Mouse (Mus musculus): ENCODE measurements around the gene Tipin. TPM values are rescaled to one million over a fixed set of nuclear protein-coding genes. Genes with fewer than 3 reads are reported as not detected.

Tipin gene
- total RNA-seq, 2 experiments from 2014 or later: 17.7 to 18.2 TPM

DNA sequence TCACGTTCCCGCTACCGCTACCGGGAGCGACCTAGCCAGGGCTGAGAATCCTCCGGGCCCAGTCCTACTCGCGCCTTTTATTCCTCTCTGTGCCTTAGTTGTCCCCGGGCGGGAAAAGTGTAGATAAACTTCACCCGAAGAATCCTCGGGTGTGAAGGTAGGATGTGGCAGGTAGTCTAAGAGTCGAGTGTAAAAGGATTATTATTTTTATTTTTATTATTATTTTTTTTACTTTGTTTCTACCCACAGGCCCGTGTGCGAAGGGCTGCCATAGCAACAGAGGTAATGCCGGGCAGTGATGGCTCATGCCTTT, 59.8 kb downstream of the Tipin start, which contains the start of gene Dis3l:
Dis3l (minus strand) TSS at position 35 of the 313 bp plus-strand sequence.
- DNase-seq (ENCODE audit: low spot score in 2 of 2): no peak

DNA sequence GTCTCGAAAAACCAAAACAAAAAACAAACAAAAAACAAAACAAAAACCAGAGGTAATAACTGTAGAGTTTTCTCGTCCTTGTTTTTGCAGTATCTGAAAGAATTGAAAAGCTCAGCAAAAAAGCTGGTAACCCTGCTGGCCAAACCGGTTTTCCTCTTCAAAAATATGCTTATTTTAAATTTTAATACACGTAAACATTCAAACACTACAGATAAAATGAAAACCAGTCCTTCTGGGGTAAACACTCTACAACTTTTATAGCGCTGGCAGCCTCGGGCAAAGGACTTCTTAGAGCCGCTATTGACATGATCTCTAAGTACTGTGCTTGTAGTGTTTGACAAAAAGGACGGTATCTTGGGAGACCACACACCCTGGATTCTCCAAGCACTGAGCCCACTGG, 60.3 kb downstream of the Tipin start:
- DNase-seq (ENCODE audit: low spot score in 2 of 2): no peak

GRCm38 (mm10) chr9:64343656-64344055, 62.3 kb downstream of the Tipin start:
- DNase-seq (ENCODE audit: low spot score in 2 of 2): no peak

GRCm38 (mm10) chr9:64345931-64346330, 64.5 kb downstream of the Tipin start:
- DNase-seq (ENCODE audit: low spot score in 2 of 2): no peak

DNA sequence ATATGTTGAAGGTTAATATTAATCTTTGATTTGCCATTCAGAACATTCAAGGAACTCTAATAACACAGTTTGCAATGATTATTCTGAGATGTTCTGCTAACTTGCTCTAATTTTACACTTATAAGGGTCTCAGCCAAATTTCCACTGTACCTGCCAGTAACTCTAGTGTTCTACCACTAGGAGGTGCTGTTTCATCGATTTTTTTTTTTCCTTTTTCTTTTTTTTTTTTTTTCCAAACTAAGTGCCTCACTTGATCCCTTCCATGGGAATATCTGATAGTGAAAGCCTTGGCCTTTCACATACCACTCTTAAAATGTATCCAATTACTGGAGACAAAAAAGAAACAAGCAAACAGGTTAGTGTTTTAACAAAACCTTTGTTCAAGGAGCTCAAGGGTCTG, 66.0 kb downstream of the Tipin start:
- DNase-seq (ENCODE audit: low spot score in 2 of 2): peak in 1 of 2 experiments; percentile 24

DNA sequence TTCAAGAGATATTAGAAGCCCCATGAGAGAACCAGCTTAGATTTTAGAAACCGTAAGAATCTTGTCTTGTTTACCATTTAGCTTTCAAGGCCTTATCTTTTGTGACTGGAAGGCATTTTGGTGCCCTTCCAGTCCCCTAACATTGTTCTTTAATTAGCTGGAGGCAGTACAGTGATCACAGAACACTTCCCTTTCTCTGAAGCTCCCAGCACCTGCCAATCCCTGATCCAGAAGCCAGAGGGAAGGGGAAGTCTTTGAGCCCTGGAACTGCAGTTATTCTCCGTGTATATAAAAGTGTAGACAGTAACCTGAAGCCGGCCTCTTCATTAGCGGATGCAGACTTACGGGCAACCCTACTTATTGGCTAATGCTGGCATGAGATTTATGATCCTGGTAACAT, 68.1 kb downstream of the Tipin start:
- no peak for DNase-seq (ENCODE audit: low spot score in 2 of 2)

DNA sequence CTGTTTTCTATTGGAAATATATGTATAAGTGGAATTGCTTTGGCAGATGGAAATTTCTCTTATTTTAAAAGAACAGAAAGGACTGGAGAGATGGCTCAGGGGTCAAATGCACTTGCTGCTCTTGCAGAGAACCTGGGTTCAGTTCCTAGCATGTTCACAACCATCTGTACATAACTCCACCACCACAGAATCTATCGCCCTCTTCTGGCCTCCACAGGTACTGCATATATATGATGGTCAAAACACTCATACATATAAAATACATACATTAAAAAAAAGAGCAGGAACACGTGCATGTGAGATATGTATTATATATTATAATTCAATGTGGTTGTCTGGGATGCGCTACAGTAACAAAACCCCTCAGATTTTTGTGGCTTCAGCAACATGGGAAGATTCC, 69.8 kb downstream of the Tipin start:
- no peak for DNase-seq (ENCODE audit: low spot score in 2 of 2)

Other genes with a start within 250 kb of the Tipin start
- not detected for gene Lctl, start 164.4 kb upstream of the Tipin start, total RNA-seq (2021)
- gene Zwilch, start 108.5 kb upstream of the Tipin start, total RNA-seq (2021): 1 to 10 TPM; 4.8 to 6.2 TPM
- 100 to 1,000 TPM; 513 to 558 TPM for gene Rpl4, start 108.2 kb upstream of the Tipin start, total RNA-seq (2021)
- gene Snapc5, start 102.3 kb upstream of the Tipin start, total RNA-seq (2021): 10 to 100 TPM; 14.6 to 19.3 TPM
- gene Uchl4, start 46.4 kb upstream of the Tipin start, total RNA-seq (2021): 1 to 10 TPM; 3.2 to 4.3 TPM
- 100 to 1,000 TPM; 192 to 203 TPM for gene Map2k1, start 27.9 kb upstream of the Tipin start, total RNA-seq (2021)
- 10 to 100 TPM; 24.4 to 26.0 TPM for gene Dis3l, start 59.7 kb downstream of the Tipin start, total RNA-seq (2021)
- gene Megf11, start 104.0 kb downstream of the Tipin start, total RNA-seq (2021): 10 to 100 TPM; 16.1 to 16.3 TPM

Data from layer of hippocampus, postnatal 14 days (tissue).